Mouse (Mus musculus) gastrocnemius, postnatal 14 days (tissue): ENCODE results near the gene Gnaq. TPM values are rescaled to one million over a fixed set of nuclear protein-coding genes. Genes with fewer than 3 reads are reported as not detected.
A peak's percentile ranks its signal among the peaks of the same experiment; 100 is the strongest.
"Not testable (repeated sequence)": the region's sequence is repeated elsewhere in the genome, so short reads cannot be mapped to it uniquely, and the experiment has no call there.

Experiments
- DNase-seq: peaks from one replicate; pipeline ENCODE4 v3.0.0; 2021; ENCODE audit warnings: mixed read lengths
- intact Hi-C: fragments of 180-260 bp; cut with DNase I; formaldehyde crosslinking; loops from one replicate; pipeline ENCODE4 v1.15.1; 2025; ENCODE audit warnings: low total_unique reads
- total RNA-seq, 2 experiments: library from RNA; stranded (reverse); gene quantifications; 2 replicates each; pipeline ENCODE4 v1.2.3; 2021

Gene Gnaq
- total RNA-seq, 2 experiments from 2014 or later: 15.8 to 20.3 TPM

DNA sequence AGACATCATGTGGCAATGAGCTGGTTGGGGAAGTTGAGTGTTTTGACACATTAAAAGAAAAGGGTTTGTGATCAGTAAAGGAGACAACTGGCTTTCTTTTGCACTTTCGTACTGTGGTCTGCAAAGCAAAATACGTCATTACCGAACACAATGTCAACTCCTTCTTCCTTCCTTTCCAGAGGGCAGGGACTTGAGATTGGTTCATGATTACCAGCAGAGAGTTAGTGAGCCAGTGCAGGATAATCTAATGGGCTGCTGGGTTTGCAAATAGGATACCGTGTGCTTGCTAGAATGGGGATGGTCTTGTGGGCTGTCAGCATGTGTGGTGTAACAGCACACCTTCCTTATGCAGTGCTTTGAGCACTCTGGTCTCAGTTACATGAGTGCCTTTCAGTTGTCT, 8.1 kb downstream of the Gnaq start:
- DNase-seq: no peak
- intact Hi-C loops: no loop called here

DNA sequence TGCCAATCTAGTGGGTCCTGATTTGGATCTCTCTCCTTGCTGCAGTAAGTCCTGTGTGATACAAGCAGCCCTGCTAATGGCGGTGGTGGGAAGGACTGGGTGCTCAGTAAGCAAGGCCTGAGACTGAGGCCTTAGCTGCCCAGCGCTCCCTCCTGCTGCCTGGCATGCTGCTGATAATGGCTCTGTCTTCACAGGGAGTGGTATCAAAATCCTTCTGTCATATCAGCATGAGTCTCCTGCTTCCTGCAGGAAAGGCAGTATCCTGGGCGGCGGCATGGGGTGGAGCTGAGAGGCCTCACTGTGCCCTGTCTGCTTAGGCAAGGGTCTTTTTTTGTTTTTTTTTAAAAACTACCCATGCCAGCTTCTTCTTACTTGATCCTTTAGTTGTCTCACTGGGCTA, 9.2 kb downstream of the Gnaq start:
- no peak for DNase-seq
- intact Hi-C loops: no loop called here

DNA sequence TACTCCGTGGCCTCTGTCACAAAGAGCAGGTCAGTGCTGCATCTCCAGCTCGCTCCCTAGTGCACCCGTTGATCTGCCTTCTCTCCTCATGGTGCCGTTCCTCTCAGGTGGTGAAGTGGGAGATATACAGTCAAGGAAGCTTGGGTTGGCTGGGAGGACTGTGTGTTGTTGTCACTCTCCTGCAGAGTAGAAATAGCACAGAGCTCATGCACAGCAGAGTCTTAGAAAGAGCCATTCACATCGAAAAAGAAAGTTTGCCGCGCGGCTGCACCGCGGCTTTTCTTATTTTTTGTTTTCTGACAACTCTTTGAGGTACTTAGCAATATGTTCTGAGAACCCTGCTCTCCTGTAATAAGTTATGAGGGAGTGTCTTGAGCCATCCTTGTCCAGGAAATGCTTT, 10.4 kb downstream of the Gnaq start:
- intact Hi-C loops: no loop called here
- DNase-seq: no peak

DNA sequence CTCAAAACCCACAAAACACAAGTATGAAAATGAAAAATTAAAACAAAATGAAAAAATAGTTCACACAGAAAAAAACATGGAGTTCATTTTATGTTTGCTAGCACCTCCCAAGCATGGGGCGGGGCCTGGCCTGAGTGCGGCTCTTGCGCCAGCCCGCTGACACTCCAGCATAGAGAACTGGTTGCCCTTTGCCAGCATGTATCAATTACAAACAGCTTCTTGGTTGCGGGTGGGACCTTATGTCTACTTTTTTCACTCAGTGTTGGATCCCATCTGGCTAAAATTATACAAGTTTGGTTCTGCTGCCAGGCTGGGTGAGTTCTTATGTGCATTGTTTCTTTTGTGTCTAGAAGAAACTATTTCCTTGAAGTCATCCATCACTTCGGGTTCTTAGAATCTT, 14.8 kb downstream of the Gnaq start:
- intact Hi-C loops: no loop called here
- no peak for DNase-seq

DNA sequence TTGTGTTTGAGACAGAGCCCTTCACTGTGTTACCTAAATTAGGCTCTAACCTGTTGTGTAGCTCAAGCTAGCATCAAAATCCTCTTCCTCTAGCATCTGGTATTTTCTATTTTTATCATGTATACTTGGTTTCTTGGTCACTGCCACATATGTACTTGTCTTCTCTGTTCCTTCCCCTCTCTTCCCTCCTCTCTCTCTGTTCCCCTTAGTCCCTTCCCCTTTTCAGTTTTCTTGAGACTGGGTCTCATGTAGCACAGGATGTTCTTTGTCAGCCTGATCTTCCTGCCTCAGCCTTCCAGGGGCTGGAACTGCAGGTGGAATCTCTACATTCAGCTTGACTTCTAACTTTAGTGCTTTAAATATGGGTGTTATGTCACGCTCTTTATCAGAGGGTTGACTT, 16.5 kb downstream of the Gnaq start:
- intact Hi-C loops: no loop called here

DNA sequence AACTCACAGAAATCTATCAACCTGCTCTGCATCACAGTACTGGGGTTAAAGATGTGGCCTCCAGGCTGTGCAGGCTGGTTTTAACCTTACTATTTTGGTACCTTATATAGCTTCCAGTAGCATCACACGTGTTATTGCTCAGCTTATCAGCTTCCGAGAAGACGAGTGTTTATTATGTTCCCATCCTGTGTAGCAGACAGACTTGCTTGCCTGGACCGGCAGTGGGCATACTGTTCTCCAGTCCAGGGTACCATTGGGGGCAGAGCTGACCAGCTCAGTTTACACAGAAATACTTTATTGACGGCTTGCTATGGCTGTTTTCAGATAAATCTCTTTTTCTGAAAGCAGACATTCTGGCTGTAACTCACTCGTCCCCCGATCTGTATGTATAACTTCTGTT, 17.7 kb downstream of the Gnaq start:
- intact Hi-C loops: no loop called here
- DNase-seq: no peak

More for the DNA sequence above, 16.5 kb downstream of the Gnaq start:
- no peak for DNase-seq

DNA sequence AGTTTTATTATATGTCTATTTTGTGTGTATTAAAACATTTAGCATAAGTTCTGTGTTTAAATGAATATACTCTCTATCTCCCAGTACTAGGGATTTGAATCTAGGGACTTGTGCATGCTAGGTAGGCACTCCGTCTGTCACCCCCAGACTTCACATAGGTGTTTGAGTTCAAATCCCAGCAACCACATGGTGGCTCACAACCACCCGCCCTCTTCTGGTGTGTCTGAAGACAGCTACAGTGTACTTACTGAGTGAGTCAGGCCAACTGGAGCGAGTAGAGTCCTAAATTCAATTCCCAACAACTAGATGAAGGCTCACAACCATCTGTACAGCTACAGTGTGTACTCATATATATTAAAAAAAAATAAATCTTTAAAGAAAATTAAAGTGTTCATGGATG, 21.2 kb downstream of the Gnaq start:
- intact Hi-C loops: no loop called here
- DNase-seq: no peak

DNA sequence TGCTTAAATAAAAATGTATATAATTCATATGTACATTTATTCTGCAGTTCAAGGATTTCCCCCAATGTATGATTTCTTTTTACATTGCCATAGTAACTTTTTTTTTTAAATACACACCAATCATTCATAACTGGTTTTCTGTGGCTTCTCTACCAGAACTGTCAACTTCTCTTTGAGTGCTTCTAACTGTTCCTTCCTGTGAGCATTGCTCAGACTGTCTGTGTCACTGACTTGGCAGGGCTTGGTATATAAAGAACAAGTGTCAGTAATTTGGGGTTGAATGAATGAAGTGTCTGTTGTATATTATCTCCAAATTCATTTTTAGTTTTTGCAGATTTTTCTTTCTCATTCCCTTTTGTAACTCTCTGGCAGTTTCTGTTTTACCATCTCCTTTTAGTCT, 21.8 kb downstream of the Gnaq start:
- intact Hi-C loops: no loop called here
- no peak for DNase-seq

DNA sequence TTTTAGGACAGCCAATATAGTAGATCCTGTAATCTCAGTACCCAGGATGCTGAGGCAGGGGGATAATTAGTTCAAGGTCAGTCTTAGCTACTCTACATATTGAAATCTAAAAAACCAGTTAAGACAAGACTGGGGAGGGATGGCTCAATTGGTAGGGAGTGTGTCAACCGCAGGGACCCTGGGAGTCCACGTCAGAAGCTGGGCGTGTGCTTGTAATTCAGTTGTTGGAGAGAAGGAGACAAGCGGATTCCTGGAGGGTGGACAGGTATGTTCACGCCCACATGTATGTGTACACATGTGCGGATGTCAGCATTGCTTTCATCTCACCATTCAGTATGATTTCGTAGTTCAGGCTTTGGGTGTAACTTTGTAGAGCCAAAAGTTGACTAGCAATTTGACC, 24.5 kb downstream of the Gnaq start:
- DNase-seq: no peak
- intact Hi-C loops: no loop called here

DNA sequence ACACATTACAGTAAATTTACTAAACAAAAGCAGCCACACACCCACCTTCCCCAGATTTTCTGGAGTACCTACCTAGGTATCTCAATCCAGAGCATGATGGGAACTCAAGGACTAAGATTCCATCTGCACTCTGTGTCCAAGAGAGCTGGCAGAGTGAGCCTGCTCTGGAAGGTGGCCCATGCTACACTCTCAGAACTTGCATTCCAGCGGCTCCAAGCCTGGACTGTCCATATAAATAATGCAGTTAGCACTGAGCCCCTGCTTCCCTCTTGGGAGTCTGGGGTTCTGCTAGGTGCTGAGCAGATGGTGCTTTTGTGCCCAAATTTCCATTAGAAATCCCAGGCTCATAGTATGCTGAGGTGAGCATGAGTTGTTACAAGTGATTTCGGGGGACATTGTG, 28.1 kb downstream of the Gnaq start:
- intact Hi-C loops: no loop called here
- peak; percentile 39 for DNase-seq

DNA sequence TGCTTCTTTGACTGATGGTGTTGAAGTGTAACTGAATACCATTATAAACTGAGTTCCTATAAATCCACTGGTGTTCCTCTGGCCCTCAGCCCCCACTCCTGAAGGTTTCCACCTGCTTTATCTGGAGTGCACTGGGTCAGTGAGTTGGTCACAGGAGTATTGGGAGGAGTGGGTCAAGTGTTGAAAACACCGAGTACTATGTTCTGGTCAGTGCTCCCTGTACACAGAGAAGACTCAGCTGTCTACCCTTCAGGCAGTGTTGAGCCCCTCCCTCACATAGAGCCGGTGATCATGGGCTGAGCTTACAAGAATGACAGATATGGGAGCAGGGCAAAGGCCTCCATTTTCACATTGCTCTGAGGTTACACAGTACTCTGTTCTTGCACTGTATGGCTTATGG, 28.6 kb downstream of the Gnaq start:
- no peak for DNase-seq
- intact Hi-C loops: no loop called here

DNA sequence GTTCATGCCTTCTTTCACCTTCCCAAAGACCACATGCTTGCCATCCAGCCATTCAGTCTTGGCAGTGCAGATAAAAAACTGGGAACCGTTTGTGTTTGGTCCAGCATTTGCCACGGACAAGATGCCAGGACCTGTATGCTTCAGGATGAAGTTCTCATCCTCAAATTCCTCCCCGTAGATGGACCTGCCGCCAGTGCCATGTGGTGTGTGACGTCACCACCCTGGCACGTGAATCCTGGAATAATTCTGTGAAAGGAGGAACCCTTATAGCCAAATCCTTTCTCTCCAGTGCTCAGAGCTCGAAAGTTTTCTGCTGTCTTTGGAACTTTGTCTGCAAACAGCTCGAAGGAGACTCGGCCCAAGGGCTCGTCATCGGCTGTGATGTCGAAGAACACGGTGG, 31.8 kb downstream of the Gnaq start:
- intact Hi-C loops, DNase-seq: not testable (repeated sequence)

DNA sequence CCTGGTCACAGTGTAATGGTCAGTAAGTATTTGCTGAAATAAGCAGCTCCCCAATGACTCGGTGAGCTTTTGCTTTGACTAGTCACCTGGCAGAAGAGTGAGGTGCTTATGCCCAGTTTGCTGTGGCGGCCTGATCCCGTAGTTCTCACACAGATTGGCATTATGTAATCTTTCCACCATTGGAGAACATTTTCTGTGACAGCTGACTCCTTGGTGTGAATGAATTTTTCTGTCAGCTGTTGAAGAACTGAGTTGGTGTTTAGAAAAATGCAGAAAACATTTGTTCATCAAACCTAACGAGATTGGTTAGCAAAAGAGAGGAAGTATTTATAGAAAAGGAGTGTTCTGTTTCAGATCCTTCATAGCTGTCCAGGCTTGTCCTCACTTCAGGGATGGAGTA, 34.6 kb downstream of the Gnaq start:
- intact Hi-C loops: no loop called here
- no peak for DNase-seq

DNA sequence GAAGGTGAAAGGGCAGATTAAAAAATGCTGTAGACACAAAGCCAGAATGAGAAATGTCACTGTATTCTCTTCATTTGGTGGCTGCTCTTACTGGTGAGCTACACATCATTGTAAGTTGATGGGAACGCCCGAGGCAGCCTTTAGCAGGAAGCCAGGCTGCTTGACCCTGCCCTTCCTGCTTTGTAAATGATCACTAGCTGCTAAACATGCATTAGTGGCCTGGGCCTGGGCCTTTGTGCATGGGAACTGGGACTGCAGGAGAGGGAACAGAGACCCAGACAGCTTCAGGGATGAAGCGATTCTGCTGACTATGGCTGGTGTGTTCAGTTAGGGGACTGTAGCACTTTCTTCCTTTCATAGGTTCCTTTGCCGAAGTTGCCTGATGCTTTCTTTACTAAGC, 35.6 kb downstream of the Gnaq start:
- intact Hi-C loops: no loop called here
- peak; percentile 19 for DNase-seq

DNA sequence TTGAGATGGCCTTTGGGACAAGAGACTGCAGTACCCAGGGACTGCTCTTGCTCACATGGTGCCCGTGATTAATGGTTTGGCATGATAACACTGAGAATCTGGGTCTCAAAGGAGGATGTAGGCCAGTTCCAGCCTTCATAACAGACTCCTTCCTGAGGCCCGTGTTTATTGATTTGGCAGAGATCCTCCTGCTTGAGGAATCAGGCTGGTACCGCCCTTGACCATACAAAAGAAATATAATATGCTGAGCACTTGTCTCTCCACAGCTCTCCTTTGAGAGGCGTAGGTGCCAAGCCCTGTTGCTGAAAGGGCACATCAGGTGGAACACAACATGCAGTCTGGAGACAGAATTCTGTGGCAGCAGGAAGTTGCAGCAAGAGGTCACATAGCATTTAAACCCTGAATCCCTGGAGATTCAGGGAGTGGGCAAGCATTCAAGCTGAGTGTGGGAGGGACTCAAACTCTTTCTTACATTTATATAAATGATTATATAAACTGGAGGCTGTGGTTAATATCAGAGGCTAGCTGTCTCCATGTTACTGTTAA, 36.1 kb downstream of the Gnaq start:
- DNase-seq: no peak
- intact Hi-C loops: no loop called here

DNA sequence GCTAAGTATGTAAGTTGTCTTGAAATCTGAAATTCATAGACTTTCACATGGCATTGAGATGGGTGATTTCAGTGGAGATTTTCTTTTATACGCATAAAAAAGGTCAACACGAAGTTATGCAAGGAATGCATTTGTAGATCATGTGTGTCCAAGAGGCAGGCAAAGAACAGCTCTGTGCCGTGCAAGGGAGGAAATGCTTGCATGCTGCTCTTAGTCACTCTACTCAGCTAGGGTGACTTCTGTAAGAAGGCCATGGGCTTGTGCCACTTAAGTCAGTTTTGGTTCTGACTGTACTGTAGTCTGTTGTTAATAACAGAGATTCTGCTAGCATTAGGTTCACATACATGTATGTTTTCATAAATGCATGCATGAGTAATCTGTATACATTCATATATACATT, 38.1 kb downstream of the Gnaq start:
- no peak for DNase-seq
- intact Hi-C loops: no loop called here

DNA sequence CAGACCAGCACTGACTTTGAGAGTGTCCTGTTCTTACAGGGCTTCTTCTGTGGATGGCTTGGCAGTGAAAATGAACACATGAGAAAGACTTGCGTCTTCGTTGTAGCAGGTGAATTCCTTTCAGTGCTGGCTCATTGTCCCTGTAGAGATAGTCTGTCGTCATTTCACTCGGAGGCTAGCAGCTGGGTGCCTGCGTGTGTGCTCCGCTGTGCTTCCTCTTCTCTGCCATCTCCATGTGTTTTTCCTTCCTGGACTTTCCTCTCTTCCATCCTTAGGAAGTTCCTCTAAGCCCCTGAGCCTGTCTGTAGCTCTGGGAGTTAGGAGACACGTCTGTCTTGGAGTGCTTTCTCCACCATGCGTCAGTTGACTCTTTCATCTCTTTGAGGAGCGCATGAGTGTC, 41.1 kb downstream of the Gnaq start:
- DNase-seq: no peak
- intact Hi-C loops: no loop called here

DNA sequence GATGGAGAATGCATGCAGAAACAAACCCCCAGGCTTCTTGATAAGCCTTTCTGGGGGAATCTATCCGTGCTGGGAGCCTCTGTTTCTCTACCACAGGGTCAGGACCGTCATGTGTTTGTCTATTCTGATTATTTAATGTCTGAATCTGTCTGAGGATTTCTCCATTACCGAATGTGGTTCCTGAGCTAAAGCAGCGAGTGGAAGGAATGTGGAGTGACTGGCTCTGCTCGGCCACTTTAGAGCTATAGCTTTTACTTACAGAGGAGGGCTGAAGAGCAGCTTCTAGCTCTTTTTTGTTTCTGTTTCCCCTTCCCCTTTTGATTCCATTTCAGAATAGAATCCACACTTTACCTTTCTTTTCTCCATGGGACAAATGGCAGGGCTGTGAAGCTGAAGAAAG, 43.8 kb downstream of the Gnaq start:
- intact Hi-C loops: no loop called here
- no peak for DNase-seq

DNA sequence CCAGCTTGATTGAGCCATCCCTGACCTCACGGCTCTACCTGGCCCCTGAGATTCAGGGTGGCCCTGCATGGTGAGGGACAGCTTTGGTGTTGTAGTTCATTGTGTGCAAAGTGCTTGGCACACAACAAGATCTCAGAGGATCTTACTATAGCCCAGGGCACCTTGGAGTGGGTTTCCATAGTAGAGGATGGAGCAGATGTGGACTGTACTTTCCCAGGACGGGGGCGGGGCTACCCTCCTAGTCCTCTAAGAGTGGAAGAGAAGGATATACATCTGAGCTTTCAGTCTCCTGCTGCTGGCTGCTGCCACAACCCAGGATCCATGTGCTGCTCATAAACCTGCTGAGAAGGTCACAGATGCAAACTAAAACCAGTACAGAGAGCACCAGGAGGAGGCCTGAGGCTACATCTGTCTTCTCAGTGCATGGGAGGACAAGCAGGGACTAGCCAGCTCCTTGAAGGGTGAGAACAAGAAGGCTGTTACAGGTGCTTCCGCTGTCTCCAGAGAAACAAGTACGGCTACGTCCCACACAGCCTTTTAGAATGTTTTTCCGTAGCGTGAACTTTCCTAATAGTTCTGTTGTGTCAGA, 44.6 kb downstream of the Gnaq start:
- DNase-seq: no peak
- intact Hi-C loops: no loop called here

DNA sequence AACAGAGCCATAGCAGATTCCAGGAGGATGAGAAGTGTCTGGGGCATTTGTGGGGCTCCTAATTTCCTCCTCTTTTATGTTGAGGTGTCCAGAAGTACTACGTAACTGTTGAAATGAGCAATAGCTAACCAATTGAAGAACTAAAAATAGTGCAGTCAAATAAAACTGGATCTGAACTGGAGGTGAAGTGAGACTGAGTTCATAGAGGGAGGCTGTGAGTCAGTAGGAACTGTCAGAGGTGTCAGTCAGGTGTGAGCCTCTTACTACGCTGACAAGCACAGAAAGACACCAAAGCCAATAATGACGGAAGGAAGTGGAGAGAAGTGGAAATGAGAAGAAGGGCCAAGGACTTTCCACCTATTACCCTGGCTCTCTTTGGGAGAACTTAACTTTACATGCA, 48.6 kb downstream of the Gnaq start:
- DNase-seq: no peak
- intact Hi-C loops: no loop called here

DNA sequence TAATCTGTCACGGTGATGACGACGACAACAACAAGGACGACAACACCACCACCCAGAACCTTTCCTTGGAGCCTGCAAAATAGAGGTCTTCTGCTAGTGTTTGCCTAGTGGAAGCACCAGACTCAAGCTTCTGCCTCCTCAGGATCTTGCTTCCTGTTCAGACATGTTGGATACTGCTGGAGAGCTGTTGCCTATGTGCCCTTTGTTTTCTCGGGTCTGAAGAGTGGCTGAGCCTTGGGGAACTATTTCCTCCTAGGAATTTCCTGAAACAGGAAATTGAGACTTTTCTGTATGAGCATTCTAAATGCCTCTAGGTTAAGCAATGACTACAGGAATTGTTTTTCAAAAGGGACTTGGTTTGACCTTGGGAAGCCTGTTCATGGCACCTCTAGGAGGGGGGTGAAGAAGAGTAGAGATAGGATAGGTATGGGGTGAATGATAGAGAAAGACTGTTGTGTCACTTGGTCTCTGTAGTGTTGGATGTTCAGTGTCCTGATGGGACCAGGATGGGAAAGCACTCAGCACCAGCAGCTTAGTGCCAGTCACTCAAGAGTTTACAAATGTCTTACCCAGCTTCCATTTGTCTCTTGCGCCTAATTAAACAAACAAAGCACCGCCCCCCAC, 49.3 kb downstream of the Gnaq start:
- intact Hi-C loops: no loop called here
- no peak for DNase-seq
